Mouse (Mus musculus) myocyte (in vitro differentiated cells): Measurements from ENCODE around the gene Olfr672.

Source experiments
- CEBPB ChIP-seq: IDR thresholded peaks from 2 replicates; pipeline ENCODE4 v1.6.1; 2011; ENCODE audit warnings: mild to moderate bottlenecking, moderate library complexity; ENCODE audit not compliant: poor library complexity, insufficient read depth, severe bottlenecking
- E2F4 ChIP-seq: IDR thresholded peaks from one replicate; pipeline ENCODE4 v1.6.1; 2011; ENCODE audit warnings: mild to moderate bottlenecking, control low read depth, moderate library complexity; ENCODE audit not compliant: insufficient read depth
- MYOD1 ChIP-seq, 3 experiments: IDR thresholded peaks; one replicate each; pipeline ENCODE4 v1.6.1; 2011; ENCODE audit warnings: control low read depth in 2 of 3, low read depth in 2 of 3, mild to moderate bottlenecking in 2 of 3, moderate library complexity in 1 of 3; ENCODE audit not compliant: insufficient read length in 2 of 3, control insufficient read depth in 1 of 3
- POLR2A ChIP-seq: IDR thresholded peaks from one replicate; pipeline ENCODE4 v1.6.1; 2011; ENCODE audit warnings: low read depth, mild to moderate bottlenecking, control low read depth, moderate library complexity; ENCODE audit not compliant: insufficient read length
- POLR2AphosphoS2 ChIP-seq: IDR thresholded peaks from one replicate; pipeline ENCODE4 v1.6.1; 2011; ENCODE audit warnings: low read depth, control low read depth; ENCODE audit not compliant: insufficient read length
- REST ChIP-seq: IDR thresholded peaks from one replicate; pipeline ENCODE4 v1.6.1; 2011; ENCODE audit warnings: mild to moderate bottlenecking, control low read depth, moderate library complexity; ENCODE audit not compliant: insufficient read depth, insufficient read length
- SRF ChIP-seq: IDR thresholded peaks from one replicate; pipeline ENCODE4 v1.6.1; 2011; ENCODE audit warnings: low read depth; ENCODE audit not compliant: control insufficient read depth, insufficient read length
- TCF12 ChIP-seq: IDR thresholded peaks from one replicate; pipeline ENCODE4 v1.6.1; 2011; ENCODE audit warnings: mild to moderate bottlenecking, control low read depth; ENCODE audit not compliant: poor library complexity, insufficient read depth, severe bottlenecking
- USF1 ChIP-seq: IDR thresholded peaks from one replicate; pipeline ENCODE4 v1.6.1; 2011; ENCODE audit warnings: low read depth, mild to moderate bottlenecking, control low read depth, moderate library complexity

- TF ChIP-seq POLR2A (no peak), CEBPB (no peak), REST (no peak), MYOD1 (IDR thresholded peaks at IDR 0.05; ENCODE audit: control insufficient read depth in 1 of 3, insufficient read length in 2 of 3, low read depth in 2 of 3) (no peak), USF1 (no peak), E2F4 (no peak), POLR2AphosphoS2 (no peak), TCF12 (no peak), SRF (no peak)
Measured at GRCm38 (mm10) chr7:104962520-104962919, 39.3 kb downstream of the Olfr672 start, which contains the start of gene Olfr670.
